Mouse (Mus musculus) megakaryocyte progenitor cell, adult 5-6 weeks (primary cell): ENCODE measurements around the gene Pin1rt1. TPM values are rescaled to one million over a fixed set of nuclear protein-coding genes. Genes with fewer than 3 reads are reported as not detected.

Source experiments
- total RNA-seq, 2 experiments: library from RNA; stranded (forward) in 1 of 2; stranded (reverse) in 1 of 2; fragments of 157-497, 149-512 nt in 1 of 2; fragments of 200-1000 nt in 1 of 2; gene quantifications; 2 replicates each; pipeline versions ENCODE4 v1.2.3 to v1.2.4; 2015 to 2017

Gene Pin1rt1
- total RNA-seq, 2 experiments from 2014 or later: not detected

Other genes starting within 250 kb of the Pin1rt1 start
- 52.1 and 52.7 TPM in 2 replicates for gene Hipk3, start 221.9 kb downstream of the Pin1rt1 start, total RNA-seq (2015)
- 36.9 and 40.1 TPM in 2 replicates for gene Hipk3, start 221.9 kb downstream of the Pin1rt1 start, total RNA-seq (2017)
- gene Cstf3, start 125.9 kb downstream of the Pin1rt1 start, total RNA-seq (2015): 41.5 and 60.7 TPM in 2 replicates
- 20.9 and 24.5 TPM in 2 replicates for gene Cstf3, start 125.9 kb downstream of the Pin1rt1 start, total RNA-seq (2017)
- gene Tcp11l1, start 4.2 kb downstream of the Pin1rt1 start, total RNA-seq (2015): 15.3 and 15.8 TPM in 2 replicates
- 9.0 and 10.8 TPM in 2 replicates for gene Tcp11l1, start 4.2 kb downstream of the Pin1rt1 start, total RNA-seq (2017)
- gene Depdc7, start 26.5 kb upstream of the Pin1rt1 start, total RNA-seq (2015): 4.5 and 5.4 TPM in 2 replicates
- 4.1 and 4.8 TPM in 2 replicates for gene Depdc7, start 26.5 kb upstream of the Pin1rt1 start, total RNA-seq (2017)
- gene Qser1, start 100.4 kb upstream of the Pin1rt1 start, total RNA-seq (2015): 50.9 and 56.0 TPM in 2 replicates
- gene Qser1, start 100.4 kb upstream of the Pin1rt1 start, total RNA-seq (2017): 8.7 and 12.7 TPM in 2 replicates
- gene Prrg4, start 133.5 kb upstream of the Pin1rt1 start, total RNA-seq (2015): 1.1 and 1.4 TPM in 2 replicates
- 4.1 and 4.8 TPM in 2 replicates for gene Prrg4, start 133.5 kb upstream of the Pin1rt1 start, total RNA-seq (2017)
- gene Ccdc73, start 151.4 kb upstream of the Pin1rt1 start, total RNA-seq (2015): 2.2 and 10.1 TPM in 2 replicates
- 0.03 and 5.2 TPM in 2 replicates for gene Ccdc73, start 151.4 kb upstream of the Pin1rt1 start, total RNA-seq (2017)